Mouse (Mus musculus) inflammation-experienced regulatory T-cells, adult 6 months (primary cell): ENCODE results near the gene Pym1. TPM values are rescaled to one million over a fixed set of nuclear protein-coding genes. Genes with fewer than 3 reads are reported as not detected.

Experiments
- ATAC-seq: one replicate; pipeline ENCODE4 v1.8.0; 2017
- polyA plus RNA-seq, 3 experiments: library from polyadenylated mRNA; unstranded; fragments of 100-300 nt; shearing (Covaris generic); gene quantifications; one replicate each; pipeline ENCODE4 v1.2.1; 2017

Gene Pym1
- polyA plus RNA-seq, 3 experiments from 2014 or later, result 64.5 to 69.6 (median 66.4) TPM

DNA sequence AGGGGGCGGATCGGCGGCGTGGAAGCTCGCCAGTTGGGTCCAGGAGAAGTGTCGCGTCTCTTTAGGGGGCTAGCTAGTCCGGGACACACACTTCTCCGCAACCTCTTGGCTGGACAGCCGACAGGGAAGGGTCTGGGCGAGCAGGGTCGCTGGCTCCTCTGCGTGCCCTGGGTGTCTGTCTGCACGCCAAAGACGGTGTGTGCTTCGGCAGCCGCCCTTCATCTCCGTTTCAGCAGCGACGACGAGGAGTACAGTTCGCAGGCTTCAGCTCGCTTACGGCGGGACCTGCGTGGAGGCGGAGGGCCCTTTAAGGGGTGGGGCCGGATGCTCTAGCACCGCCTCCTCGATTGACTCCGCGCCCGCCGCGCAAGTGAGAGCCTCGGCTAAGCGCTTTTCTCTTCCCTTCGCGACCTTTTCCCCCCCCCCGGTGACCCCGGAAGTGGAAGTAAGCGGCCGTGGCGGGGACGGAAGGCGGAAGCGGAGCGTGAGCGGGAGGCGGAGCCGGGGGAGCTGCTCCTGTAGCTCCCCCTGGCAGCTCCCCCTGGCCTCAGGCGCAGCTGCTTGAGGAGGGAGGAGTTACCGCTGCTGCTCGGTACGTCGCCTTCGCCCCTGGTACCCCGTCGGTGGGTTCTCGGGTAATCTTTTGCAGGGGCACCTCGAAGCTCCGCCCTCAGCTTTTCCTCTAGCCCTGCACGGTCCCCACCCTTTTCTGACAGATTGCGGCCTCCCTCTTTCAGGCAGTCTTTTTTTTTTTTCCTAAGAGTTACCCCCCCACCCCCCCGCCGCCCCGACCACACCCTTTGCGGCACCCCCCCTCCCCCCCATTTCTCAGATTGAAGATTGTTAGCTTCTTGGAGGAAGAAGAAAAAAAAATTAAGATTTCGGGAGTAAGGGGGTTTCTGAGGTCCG, 57.7 kb downstream of the Pym1 start:
- peak; percentile 93 for ATAC-seq

DNA sequence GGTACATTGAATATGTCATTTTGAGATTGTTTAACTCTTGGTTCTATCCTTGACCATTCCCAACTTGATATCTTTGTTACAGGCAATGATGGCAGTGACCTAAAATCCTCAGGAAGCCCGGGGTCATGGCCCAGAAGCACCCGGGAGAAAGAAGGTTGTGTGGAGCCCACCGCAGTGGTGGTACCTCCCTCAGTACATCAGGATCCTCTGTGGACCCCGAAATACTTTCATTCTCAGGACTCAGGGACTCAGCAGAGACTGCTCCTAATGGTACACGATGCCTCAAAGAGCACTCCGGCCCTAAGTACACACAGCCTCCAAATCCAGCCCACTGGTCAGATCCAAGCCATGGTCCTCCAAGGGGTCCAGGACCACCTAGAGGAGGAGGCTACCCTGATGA, 58.4 kb downstream of the Pym1 start:
- no peak for ATAC-seq

DNA sequence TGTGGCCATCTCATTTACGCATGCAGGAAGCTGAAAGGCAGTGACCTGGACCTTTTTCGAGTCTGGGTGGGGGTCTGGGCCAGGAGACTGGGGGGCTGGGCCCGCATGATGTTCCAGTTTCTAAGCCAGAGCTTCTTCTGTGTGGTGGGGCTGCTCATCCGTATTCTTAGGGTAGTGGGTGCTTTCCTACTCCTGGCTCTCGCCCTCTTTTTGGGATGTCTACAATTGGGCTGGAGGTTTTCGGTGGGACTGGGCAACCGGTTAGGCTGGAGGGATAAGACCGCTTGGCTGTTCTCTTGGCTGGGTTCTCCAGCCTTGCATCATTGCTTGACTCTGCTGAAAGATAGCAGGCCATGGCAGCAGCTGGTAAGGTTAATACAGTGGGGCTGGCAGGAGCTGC, 59.3 kb downstream of the Pym1 start:
- ATAC-seq, result no peak

Other genes starting within 250 kb of the Pym1 start
- gene Myl6b, start 249.2 kb upstream of the Pym1 start, polyA plus RNA-seq, result 1 to 10 TPM; 2.7 to 4.6 (median 4.5) TPM
- gene Esyt1, start 222.0 kb upstream of the Pym1 start, polyA plus RNA-seq, result 10 to 100 TPM; 68.4 to 89.7 (median 70.4) TPM
- 1 to 10 TPM; 5.6 to 9.2 (median 6.0) TPM for gene Zc3h10, start 200.1 kb upstream of the Pym1 start, polyA plus RNA-seq
- 1,000 to 10,000 TPM; 5,582 to 7,160 (median 6,033) TPM for gene Rpl41, start 198.6 kb upstream of the Pym1 start, polyA plus RNA-seq
- gene Pa2g4, start 181.9 kb upstream of the Pym1 start, polyA plus RNA-seq, result 100 to 1,000 TPM; 110 to 145 (median 137) TPM
- gene Erbb3, start 158.2 kb upstream of the Pym1 start, polyA plus RNA-seq, result 1 to 10 TPM; 2.6 to 9.3 (median 3.9) TPM
- 1,000 to 10,000 TPM; 1,205 to 1,760 (median 1,564) TPM for gene Rps26, start 121.1 kb upstream of the Pym1 start, polyA plus RNA-seq
- gene Ikzf4, start 101.9 kb upstream of the Pym1 start, polyA plus RNA-seq, result 100 to 1,000 TPM in 2 of 3 experiments, 10 to 100 TPM in 1; 76.5 to 154 (median 110) TPM
- 10 to 100 TPM; 17.0 to 29.7 (median 24.3) TPM for gene Suox, start 73.8 kb upstream of the Pym1 start, polyA plus RNA-seq
- 10 to 100 TPM; 44.3 to 69.5 (median 63.9) TPM for gene Rab5b, start 51.6 kb upstream of the Pym1 start, polyA plus RNA-seq
- 1 to 10 TPM; 4.2 to 5.4 (median 4.3) TPM for gene Pmel, start 43.7 kb upstream of the Pym1 start, polyA plus RNA-seq
- gene Cdk2, start 42.9 kb upstream of the Pym1 start, polyA plus RNA-seq, result 10 to 100 TPM; 16.8 to 38.3 (median 19.9) TPM
- gene Dgka, start 3.0 kb upstream of the Pym1 start, polyA plus RNA-seq, result 100 to 1,000 TPM; 184 to 337 (median 319) TPM
- gene Mmp19, start 43.0 kb downstream of the Pym1 start, polyA plus RNA-seq, result under 1 TPM; 0.21 to 0.68 (median 0.22) TPM
- 10 to 100 TPM; 74.6 to 77.3 (median 75.8) TPM for gene Dnajc14, start 56.2 kb downstream of the Pym1 start, polyA plus RNA-seq
- 1 to 10 TPM; 3.9 to 5.3 (median 5.3) TPM for gene Tmem198b, start 56.5 kb downstream of the Pym1 start, polyA plus RNA-seq
- gene Sarnp, start 69.4 kb downstream of the Pym1 start, polyA plus RNA-seq, result 100 to 1,000 TPM; 195 to 238 (median 227) TPM
- 10 to 100 TPM; 65.5 to 78.4 (median 71.5) TPM for gene Ormdl2, start 73.8 kb downstream of the Pym1 start, polyA plus RNA-seq
- 1 to 10 TPM; 6.0 to 7.7 (median 7.3) TPM for gene Gdf11, start 143.8 kb downstream of the Pym1 start, polyA plus RNA-seq
- gene Cd63, start 153.1 kb downstream of the Pym1 start, polyA plus RNA-seq, result 1 to 10 TPM in 1 of 3 experiments, under 1 TPM in 1, not detected in 1; 0.58 to 2.0 TPM
- gene Rdh5, start 175.0 kb downstream of the Pym1 start, polyA plus RNA-seq, result 10 to 100 TPM in 2 of 3 experiments, 1 to 10 TPM in 1; 5.1 to 12.9 (median 11.9) TPM
- 100 to 1,000 TPM; 196 to 255 (median 212) TPM for gene Bloc1s1, start 176.1 kb downstream of the Pym1 start, polyA plus RNA-seq
- gene Itga7, start 185.9 kb downstream of the Pym1 start, polyA plus RNA-seq, result 1 to 10 TPM; 3.6 to 5.1 (median 4.8) TPM
- not detected for gene Mettl7b, start 213.1 kb downstream of the Pym1 start, polyA plus RNA-seq
- not detected for gene Olfr9, start 241.5 kb downstream of the Pym1 start, polyA plus RNA-seq